Mouse (Mus musculus) heart, adult 11 months (tissue): ENCODE measurements at regions not wholly inside any gene's neighbourhood (a gene's known extent, or its start where the extent isn't known, plus 50 kb on each side); places are given as distances from the start of the nearest gene placed in this dataset.
"Not testable (repeated sequence)": the region's sequence is repeated elsewhere in the genome, so short reads cannot be mapped to it uniquely, and the experiment has no call there.

Experiments
- DNase-seq: peaks from one replicate; pipeline ENCODE4 v3.0.0; 2022

- not testable (repeated sequence) for DNase-seq
Observed at GRCm38 (mm10) chr13:61957197-61957596, 172.5 kb upstream of the Zfp808 start.

- DNase-seq, result not testable (repeated sequence)
Observed at GRCm38 (mm10) chr13:61978856-61979255, 150.8 kb upstream of the Zfp808 start.

GRCm38 (mm10) chr13:61996519-61996918, 133.2 kb upstream of the Zfp808 start:
- not testable (repeated sequence) for DNase-seq

GRCm38 (mm10) chr13:61998803-61999202, 130.9 kb upstream of the Zfp808 start:
- not testable (repeated sequence) for DNase-seq

GRCm38 (mm10) chr13:62007321-62007720, 122.4 kb upstream of the Zfp808 start:
- not testable (repeated sequence) for DNase-seq

- DNase-seq, result peak; percentile 97
Observed at GRCm38 (mm10) chr13:62015424-62016167, 114.1 kb upstream of the Zfp808 start.

- DNase-seq, result not testable (repeated sequence)
Observed at GRCm38 (mm10) chr13:62016168-62016502, 113.6 kb upstream of the Zfp808 start.

GRCm38 (mm10) chr13:62037646-62038045, 92.0 kb upstream of the Zfp808 start:
- not testable (repeated sequence) for DNase-seq

- not testable (repeated sequence) for DNase-seq
Observed at GRCm38 (mm10) chr13:62077951-62078671, 51.6 kb upstream of the Zfp808 start.

- DNase-seq, result peak; percentile 86
Observed at GRCm38 (mm10) chr13:62078893-62079292, 50.8 kb upstream of the Zfp808 start.
